Mouse (Mus musculus) adipocyte (in vitro differentiated cells): ENCODE results near the gene Arhgap4.

Experiments used
- DNase-seq: peaks from one replicate; pipeline ENCODE4 v3.0.0-alpha.2; 2016; ENCODE audit warnings: low spot score

The Arhgap4 gene

GRCm38 (mm10) chrX:73921823-73922549 lies at the start of gene Arhgap4, which contains the start of gene Naa10:
TSS of gene Arhgap4 (minus strand) at chrX:73921870.
TSS of gene Naa10 (minus strand) at chrX:73921944.
- peak; percentile 88 for DNase-seq

- DNase-seq, result no peak
Observed at GRCm38 (mm10) chrX:73970781-73971180, 49.1 kb upstream of the Arhgap4 start.

GRCm38 (mm10) chrX:73969729-73970128 lies 48.1 kb upstream of the Arhgap4 start:
- no peak for DNase-seq

- DNase-seq, result no peak
Observed at GRCm38 (mm10) chrX:73969167-73969566, 47.5 kb upstream of the Arhgap4 start.

- DNase-seq, result peak; percentile 94
Observed at GRCm38 (mm10) chrX:73967177-73968075, 45.8 kb upstream of the Arhgap4 start.

GRCm38 (mm10) chrX:73966248-73967176 lies 44.8 kb upstream of the Arhgap4 start, which contains the start of gene Hcfc1:
TSS of gene Hcfc1 (minus strand) at chrX:73966357.
- DNase-seq, result peak; percentile 92

GRCm38 (mm10) chrX:73965307-73965706 lies 43.6 kb upstream of the Arhgap4 start:
- DNase-seq, result peak; percentile 61

GRCm38 (mm10) chrX:73964363-73964762 lies 42.7 kb upstream of the Arhgap4 start:
- peak; percentile 80 for DNase-seq

- no peak for DNase-seq
Observed at GRCm38 (mm10) chrX:73954988-73955387, 33.3 kb upstream of the Arhgap4 start.

- DNase-seq, result no peak
Observed at GRCm38 (mm10) chrX:73952603-73953002, 30.9 kb upstream of the Arhgap4 start.

- no peak for DNase-seq
Observed at GRCm38 (mm10) chrX:73949341-73949740, 27.7 kb upstream of the Arhgap4 start.

- DNase-seq, result peak; percentile 79
Observed at GRCm38 (mm10) chrX:73948647-73949046, 27.0 kb upstream of the Arhgap4 start.

- no peak for DNase-seq
Observed at GRCm38 (mm10) chrX:73946896-73947295, 25.2 kb upstream of the Arhgap4 start.

GRCm38 (mm10) chrX:73942294-73942693 lies 20.6 kb upstream of the Arhgap4 start:
- DNase-seq, result no peak

GRCm38 (mm10) chrX:73941860-73942259 lies 20.2 kb upstream of the Arhgap4 start:
- DNase-seq, result no peak

GRCm38 (mm10) chrX:73931871-73932270 lies 10.2 kb upstream of the Arhgap4 start:
- DNase-seq, result no peak

- DNase-seq, result peak; percentile 51
Observed at GRCm38 (mm10) chrX:73930402-73931062, 8.9 kb upstream of the Arhgap4 start, which contains the start of gene Renbp. TSS of gene Renbp (minus strand) at chrX:73930850.

GRCm38 (mm10) chrX:73922550-73922882 lies 846 bp upstream of the Arhgap4 start:
- DNase-seq, result no peak

GRCm38 (mm10) chrX:73921285-73921822 lies 316 bp downstream of the Arhgap4 start:
- peak; percentile 45 for DNase-seq

- DNase-seq, result no peak
Observed at GRCm38 (mm10) chrX:73918631-73919030, 3.0 kb downstream of the Arhgap4 start.

- DNase-seq, result no peak
Observed at GRCm38 (mm10) chrX:73916945-73917344, 4.7 kb downstream of the Arhgap4 start.
